Mouse (Mus musculus) layer of hippocampus, adult 11-12 months (tissue): ENCODE results near the gene Lgalsl.
A peak's percentile ranks its signal among the peaks of the same experiment; 100 is the strongest.

Experiments
- DNase-seq: peaks from one replicate; pipeline ENCODE4 v3.0.0; 2022; ENCODE audit warnings: low spot score

The Lgalsl gene

GRCm38 (mm10) chr11:20823961-20824360 lies 6.9 kb downstream of the Lgalsl start:
- no peak for DNase-seq

- no peak for DNase-seq
Measured at GRCm38 (mm10) chr11:20823301-20823700, 7.6 kb downstream of the Lgalsl start.

GRCm38 (mm10) chr11:20821351-20821750 lies 9.5 kb downstream of the Lgalsl start:
- no peak for DNase-seq

- DNase-seq, result no peak
Measured at GRCm38 (mm10) chr11:20813901-20814523, 16.8 kb downstream of the Lgalsl start.

GRCm38 (mm10) chr11:20812153-20812887 lies 18.5 kb downstream of the Lgalsl start:
- no peak for DNase-seq

- no peak for DNase-seq
Measured at GRCm38 (mm10) chr11:20806659-20807058, 24.2 kb downstream of the Lgalsl start.

GRCm38 (mm10) chr11:20805604-20806249 lies 25.1 kb downstream of the Lgalsl start:
- no peak for DNase-seq

- DNase-seq, result no peak
Measured at GRCm38 (mm10) chr11:20804416-20804815, 26.4 kb downstream of the Lgalsl start.

GRCm38 (mm10) chr11:20800277-20801092 lies 30.4 kb downstream of the Lgalsl start:
- no peak for DNase-seq

GRCm38 (mm10) chr11:20797841-20798240 lies 33.0 kb downstream of the Lgalsl start:
- DNase-seq, result no peak

- DNase-seq, result no peak
Measured at GRCm38 (mm10) chr11:20795466-20795865, 35.4 kb downstream of the Lgalsl start.

GRCm38 (mm10) chr11:20794913-20795254 lies 36.0 kb downstream of the Lgalsl start:
- no peak for DNase-seq

GRCm38 (mm10) chr11:20794196-20794912 lies 36.5 kb downstream of the Lgalsl start:
- DNase-seq, result peak; percentile 94

GRCm38 (mm10) chr11:20793676-20794075 lies 37.2 kb downstream of the Lgalsl start:
- no peak for DNase-seq

- no peak for DNase-seq
Measured at GRCm38 (mm10) chr11:20792667-20793066, 38.2 kb downstream of the Lgalsl start.

GRCm38 (mm10) chr11:20791334-20791733 lies 39.5 kb downstream of the Lgalsl start:
- DNase-seq, result no peak

- DNase-seq, result no peak
Measured at GRCm38 (mm10) chr11:20789015-20789414, 41.8 kb downstream of the Lgalsl start.

GRCm38 (mm10) chr11:20788070-20788469 lies 42.8 kb downstream of the Lgalsl start:
- DNase-seq, result no peak

GRCm38 (mm10) chr11:20786191-20786590 lies 44.7 kb downstream of the Lgalsl start:
- DNase-seq, result no peak

- DNase-seq, result no peak
Measured at GRCm38 (mm10) chr11:20785186-20785585, 45.7 kb downstream of the Lgalsl start.

- no peak for DNase-seq
Measured at GRCm38 (mm10) chr11:20784776-20785175, 46.1 kb downstream of the Lgalsl start.

- DNase-seq, result no peak
Measured at GRCm38 (mm10) chr11:20783467-20783866, 47.4 kb downstream of the Lgalsl start.
